Mouse (Mus musculus) liver, postnatal 0 days (tissue): ENCODE results near the gene Eps15l1.

Experiments used
- CTCF ChIP-seq: sonication (generic); IDR thresholded peaks from 2 replicates; pipeline ENCODE4 v1.5.1; 2016; ENCODE audit warnings: antibody characterized with exemption, low read depth
- EP300 ChIP-seq: IDR thresholded peaks from 2 replicates; pipeline ENCODE4 v1.6.1; 2016; ENCODE audit warnings: antibody characterized with exemption, low read depth, mild to moderate bottlenecking

DNA sequence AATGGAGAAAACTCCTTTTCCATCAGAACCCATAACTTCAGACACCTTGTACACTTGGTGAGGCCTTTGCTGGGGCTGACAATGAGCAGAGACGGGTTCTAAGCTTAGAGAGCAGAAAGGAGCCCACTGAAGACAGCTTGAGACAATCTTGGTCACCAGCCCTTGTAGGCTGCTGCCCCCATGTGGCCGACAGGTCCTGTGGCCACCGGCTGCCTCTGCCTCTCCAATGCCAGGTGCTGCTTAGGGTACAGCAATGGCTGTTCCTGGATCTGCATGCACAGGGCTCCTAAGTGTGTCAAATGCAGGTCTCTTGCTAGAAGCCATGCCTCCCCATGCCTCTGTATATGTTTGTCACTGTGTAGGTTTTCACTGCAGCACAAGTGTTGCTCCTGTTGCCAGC, 55.4 kb downstream of the Eps15l1 start:
- peak; percentile 96 for TF ChIP-seq CTCF
- no peak for TF ChIP-seq EP300
